In genomic region chr8:119964859-119965258, GRCm38 (mm10) we compare ENCODE assay signal across 29 mouse cellular contexts. TPM values are rescaled to one million over a fixed set of nuclear protein-coding genes. Genes with fewer than 3 reads are reported as not detected.
"Had no signal": no experiment of that assay in that cellular context is flagged by ENCODE, and none has a peak within 500 bp of the region (broad histone marks: within the 10 kb centered on the region; RNA-seq: fewer than 3 reads in every experiment).

No protein-coding gene starts in this region.

- H3K4me3 ChIP-seq: heart, embryonic 10.5 days; heart, embryonic 12.5 days; hindbrain, embryonic 10.5 days; hindbrain, embryonic 12.5 days; kidney, embryonic 15.5 days; limb, embryonic 10.5 days; limb, embryonic 12.5 days; liver, embryonic 13.5 days; liver, embryonic 15.5 days had no signal

- H3K9me3 ChIP-seq: hindbrain, embryonic 12.5 days; liver, embryonic 13.5 days; liver, embryonic 15.5 days had no signal

- H3K4me2 ChIP-seq: heart, embryonic 12.5 days; hindbrain, embryonic 12.5 days; hindbrain, embryonic 14.5 days; kidney, embryonic 15.5 days; limb, embryonic 12.5 days; liver, embryonic 11.5 days; liver, embryonic 13.5 days; liver, embryonic 15.5 days had no signal

- H3K36me3 ChIP-seq: heart, embryonic 12.5 days; hindbrain, embryonic 12.5 days; kidney, embryonic 15.5 days; limb, embryonic 10.5 days; limb, embryonic 12.5 days; liver, embryonic 13.5 days; liver, embryonic 15.5 days had no signal

- H3K4me1 ChIP-seq: kidney, embryonic 15.5 days; limb, embryonic 10.5 days; liver, embryonic 13.5 days; liver, embryonic 15.5 days had no signal

- H3K27ac ChIP-seq: heart, embryonic 10.5 days; hindbrain, embryonic 10.5 days; hindbrain, embryonic 12.5 days; hindbrain, embryonic 14.5 days; kidney, embryonic 15.5 days; kidney, postnatal 0 days; limb, embryonic 10.5 days; limb, embryonic 12.5 days; liver, embryonic 13.5 days; liver, embryonic 15.5 days had no signal

- DNase-seq: gastrocnemius, postnatal 14 days; heart, adult 18-20 months; heart, postnatal 10 days; heart, postnatal 4 days; kidney, adult 11 months; kidney, adult 2 months; kidney, adult 9 months; kidney, postnatal 14 days; kidney, postnatal 36 days; layer of hippocampus, adult 9-11 months; layer of hippocampus, postnatal 36 days; liver; liver, embryonic 13.5 days had no signal

- ATAC-seq: hindbrain, embryonic 16.5 days; inflammation-experienced regulatory T-cells, adult 6 months; intestine, embryonic 16.5 days had no signal

- H3K9ac ChIP-seq: heart, embryonic 12.5 days; hindbrain, embryonic 12.5 days; hindbrain, embryonic 14.5 days; kidney, embryonic 15.5 days; limb, embryonic 12.5 days; liver, embryonic 13.5 days; liver, embryonic 15.5 days had no signal

- H3K27me3 ChIP-seq: heart, embryonic 12.5 days; hindbrain, embryonic 12.5 days; kidney, embryonic 15.5 days; limb, embryonic 12.5 days; liver, embryonic 13.5 days; liver, embryonic 15.5 days had no signal

RNA-seq across cellular contexts. Expression of gene Gm20388, which starts 54.2 kb away (rescaled TPM):
- total RNA-seq: layer of hippocampus, postnatal 14 days had no signal
- polyA plus RNA-seq: heart, embryonic 12.5 days; heart, embryonic 14.5 days; hindbrain, embryonic 12.5 days; hindbrain, embryonic 14.5 days; kidney, postnatal 0 days; limb, embryonic 12.5 days; liver, embryonic 13.5 days; liver, embryonic 15.5 days had no signal
